Mouse (Mus musculus): Measurements from ENCODE around the gene Zfp462. TPM values are rescaled to one million over a fixed set of nuclear protein-coding genes. Genes with fewer than 3 reads are reported as not detected.

Gene Zfp462
- total RNA-seq, 2 experiments from 2014 or later, result 13.7 to 21.1 TPM

DNA sequence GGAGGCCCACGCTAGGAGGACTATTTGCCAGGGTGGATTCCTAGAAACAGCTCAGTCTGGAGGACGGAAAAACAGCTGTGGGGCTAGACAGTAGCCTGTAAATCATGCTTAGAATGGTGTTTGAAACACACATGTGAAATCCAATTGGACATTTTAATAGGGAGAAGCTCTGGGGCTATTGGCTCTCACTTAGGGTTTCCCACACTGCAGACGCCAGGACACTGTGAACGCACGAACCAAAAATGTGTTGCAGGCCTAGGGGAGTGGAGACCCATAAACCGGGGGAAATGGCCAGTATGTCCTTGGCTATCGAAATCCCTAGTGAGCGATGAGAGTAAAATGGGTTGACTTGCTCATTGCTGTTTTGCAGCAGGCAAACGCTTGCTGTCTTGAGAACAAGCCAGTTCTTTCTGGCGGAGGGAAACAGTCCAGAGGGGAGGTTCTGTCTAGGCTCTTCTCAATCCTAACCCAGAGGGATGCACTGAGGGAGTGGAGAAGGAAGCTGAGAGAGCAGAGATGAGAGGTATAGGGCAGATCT is 81.3 kb downstream of the Zfp462 start:
- peak; percentile 72 for DNase-seq
- intact Hi-C loops (cut with DNase I; ENCODE audit: low total_unique reads), result no loop called here

DNA sequence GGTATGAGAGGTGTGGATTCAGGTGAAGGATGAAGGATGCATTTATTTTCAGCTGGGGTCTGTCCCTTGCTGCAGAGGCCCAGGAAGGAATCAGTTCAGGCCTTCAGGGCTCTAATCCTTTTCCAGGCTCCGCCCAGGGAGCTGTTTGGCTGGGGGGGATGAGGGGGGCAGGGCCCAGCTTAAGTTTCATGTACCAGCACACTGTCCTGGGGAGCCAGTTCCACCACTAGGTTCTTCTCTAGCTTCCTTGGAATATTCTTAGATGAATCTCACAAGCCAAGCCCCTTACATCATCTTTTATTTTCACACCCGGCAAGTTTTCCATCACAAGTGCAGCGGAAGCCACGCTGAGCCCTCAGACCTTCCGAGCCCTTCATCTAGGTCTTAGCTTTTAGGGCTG is 85.6 kb downstream of the Zfp462 start:
- no peak for DNase-seq
- intact Hi-C loops (cut with DNase I; ENCODE audit: low total_unique reads), result no loop called here

DNA sequence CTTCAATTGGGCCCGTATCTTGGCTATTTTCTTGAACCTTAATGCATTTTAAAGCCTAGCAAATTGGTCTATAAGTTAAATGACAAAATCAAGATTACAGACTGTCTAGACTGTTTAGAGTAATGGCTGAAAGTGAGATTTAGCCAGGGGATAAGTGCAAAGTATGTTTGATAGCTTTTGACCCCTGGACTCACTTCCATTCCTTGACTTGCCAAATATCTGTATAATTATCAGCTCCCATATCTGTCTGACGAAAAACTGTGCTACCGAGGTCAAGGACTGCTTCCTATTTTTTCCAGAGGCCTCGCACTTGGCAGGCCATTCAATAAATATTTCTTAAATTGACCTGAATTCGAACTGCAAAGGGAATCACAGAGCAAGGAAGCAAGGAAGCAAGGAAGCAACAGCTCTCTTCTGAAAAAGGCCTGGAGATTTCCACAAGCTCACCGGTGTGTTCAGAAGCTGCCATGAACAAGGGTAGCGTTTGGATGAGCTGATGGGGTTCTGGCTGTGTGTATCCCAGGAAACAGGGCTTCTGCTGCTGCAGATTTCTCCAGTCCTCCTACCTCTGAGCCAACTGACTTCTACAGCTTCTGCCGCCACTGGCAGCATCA is 87.6 kb downstream of the Zfp462 start:
- no peak for DNase-seq
- intact Hi-C loops (cut with DNase I; ENCODE audit: low total_unique reads), result no loop called here

DNA sequence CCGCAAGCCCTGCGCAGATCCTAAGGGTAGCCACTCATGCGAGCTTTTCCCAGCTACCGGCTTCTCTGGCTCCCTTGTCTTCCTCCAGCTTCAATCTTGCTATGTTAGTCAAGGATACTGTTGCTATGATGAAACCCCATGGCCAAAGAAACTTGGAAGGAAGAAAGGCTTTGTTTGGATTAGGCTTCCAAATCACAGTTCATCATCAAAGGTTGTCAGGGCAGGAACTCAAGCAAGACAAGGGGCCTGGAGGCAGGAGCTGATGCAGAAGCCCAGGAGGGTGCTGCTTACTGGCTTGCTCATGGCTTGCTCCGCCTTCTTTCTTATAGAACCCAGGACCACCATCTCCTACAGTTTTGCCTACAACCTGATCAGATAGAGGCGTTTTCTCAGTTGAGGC is 88.6 kb downstream of the Zfp462 start:
- intact Hi-C loops (cut with DNase I; ENCODE audit: low total_unique reads), result no loop called here
- no peak for DNase-seq

DNA sequence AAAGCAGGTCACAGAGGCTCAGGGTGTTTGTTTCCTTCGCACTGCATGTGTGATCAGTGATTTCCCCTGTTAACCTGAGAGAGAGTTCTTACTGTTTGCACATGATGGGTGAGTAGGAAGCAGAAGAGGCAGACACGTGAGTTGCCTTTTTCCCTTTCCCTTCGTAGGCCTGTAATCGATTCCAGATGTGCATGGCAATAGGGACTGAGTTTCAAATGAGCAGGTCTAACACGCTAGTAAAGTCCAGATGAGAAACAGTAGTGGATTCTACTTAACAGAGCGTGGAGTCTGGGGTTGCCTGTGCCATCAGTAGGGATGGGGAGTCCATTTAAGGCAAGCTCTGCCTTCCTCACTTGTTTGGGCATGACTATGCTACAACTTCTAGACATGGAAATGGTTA is 93.3 kb downstream of the Zfp462 start:
- DNase-seq, result no peak
- intact Hi-C loops (cut with DNase I; ENCODE audit: low total_unique reads), result no loop called here

DNA sequence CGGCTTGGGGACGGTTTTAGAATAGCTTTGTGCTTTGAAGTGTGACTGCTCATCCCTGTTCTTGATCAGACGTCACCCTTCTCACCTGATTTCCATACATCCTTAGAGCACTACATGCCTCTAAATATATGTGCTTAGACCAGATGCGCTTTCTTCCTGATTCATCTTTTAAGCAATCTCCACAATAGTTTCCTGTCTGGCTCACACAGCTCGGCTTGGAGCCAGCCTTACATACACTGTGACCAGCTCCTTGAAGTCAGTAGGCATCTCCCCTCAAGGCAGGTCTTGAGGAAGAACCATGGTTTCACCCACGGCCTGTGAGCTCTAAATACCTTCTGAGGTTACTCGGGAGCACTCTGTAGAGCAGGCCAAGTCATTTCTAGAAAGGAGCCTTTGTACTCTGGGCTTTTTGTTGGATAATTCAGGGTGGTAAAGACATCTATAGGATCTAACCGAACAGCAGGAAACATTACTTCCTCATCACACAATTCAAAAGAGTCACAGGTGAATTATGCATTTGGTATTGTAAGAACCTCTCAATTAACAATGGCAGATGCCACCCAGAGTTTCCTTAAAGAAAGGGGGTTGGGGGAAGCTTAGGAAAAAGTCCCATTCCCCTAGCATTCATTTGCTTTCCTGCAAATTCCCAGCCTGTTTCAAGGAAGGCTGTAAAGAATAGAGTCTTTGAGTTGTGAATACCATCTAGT is 95.6 kb downstream of the Zfp462 start:
- intact Hi-C loops (cut with DNase I; ENCODE audit: low total_unique reads), result no loop called here

DNA sequence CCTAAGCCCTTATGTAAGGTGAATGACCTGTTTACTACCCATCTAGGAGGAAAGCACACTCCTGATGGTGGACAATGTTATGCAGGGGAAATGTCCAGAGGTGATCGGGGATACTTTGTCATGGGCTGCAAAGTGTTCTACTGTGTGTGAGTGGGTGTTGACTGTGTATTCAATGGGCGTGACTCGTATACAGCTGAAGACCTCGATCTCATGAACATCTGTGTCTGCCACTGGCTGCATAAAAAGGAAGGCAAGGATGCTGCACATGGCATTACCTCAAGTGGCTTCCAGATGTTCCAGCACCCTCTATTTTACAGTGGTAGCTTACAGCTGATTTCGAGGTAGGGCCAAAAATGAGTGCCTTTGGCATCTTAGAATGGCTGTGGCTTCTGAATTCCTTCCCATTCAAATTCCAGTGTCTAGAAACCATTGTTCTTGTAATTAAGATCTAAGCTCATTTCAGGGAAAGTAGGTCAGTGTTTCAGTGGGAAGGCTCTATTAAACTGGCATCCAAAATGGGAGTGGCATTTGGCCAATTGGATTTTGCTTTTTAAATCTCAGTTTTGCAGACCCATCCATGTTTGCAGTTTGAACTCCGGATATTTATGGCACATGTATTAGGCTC is 96.4 kb downstream of the Zfp462 start:
- no peak for DNase-seq
- intact Hi-C loops (cut with DNase I; ENCODE audit: low total_unique reads), result no loop called here

More for the DNA sequence above, 95.6 kb downstream of the Zfp462 start:
- DNase-seq, result no peak

DNA sequence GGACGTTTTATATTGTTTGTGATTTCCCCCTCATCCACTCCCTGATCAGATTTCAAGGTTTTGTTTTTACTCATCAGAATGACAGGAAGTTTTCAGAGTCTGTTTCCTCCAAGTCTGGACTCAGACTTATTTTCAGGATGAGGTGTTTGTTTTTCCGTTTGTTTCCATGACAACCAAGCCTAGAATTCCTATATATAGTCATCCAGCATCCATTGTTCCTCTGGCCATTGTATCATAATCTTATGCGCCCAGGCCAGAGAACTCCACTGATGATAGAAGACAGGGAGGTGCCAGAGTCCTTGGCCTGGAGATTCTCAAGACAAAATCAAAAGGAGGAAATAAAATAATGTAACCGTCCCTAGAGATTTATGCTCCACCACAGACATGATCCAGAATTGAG is 97.7 kb downstream of the Zfp462 start:
- intact Hi-C loops (cut with DNase I; ENCODE audit: low total_unique reads), result no loop called here
- DNase-seq, result no peak

DNA sequence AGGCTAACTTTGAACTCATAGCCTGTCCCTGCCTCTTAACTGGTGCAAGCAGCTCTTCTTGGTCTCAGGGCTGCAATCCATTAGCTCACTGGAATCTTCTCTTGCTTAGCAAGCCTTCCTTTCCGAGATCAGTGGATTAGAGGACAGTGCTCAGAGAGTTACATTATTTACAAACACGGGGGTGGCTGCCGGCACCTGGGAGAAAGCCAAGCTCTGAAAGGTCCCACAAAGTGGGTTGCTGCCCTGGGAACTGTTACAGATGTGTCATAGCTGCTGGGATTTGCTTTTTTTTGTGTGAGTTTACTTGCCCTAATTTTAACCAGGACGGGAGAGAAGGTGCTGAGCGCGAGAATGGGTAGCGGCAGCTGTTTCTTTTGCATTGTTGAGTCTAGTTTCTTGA is 102.4 kb downstream of the Zfp462 start:
- intact Hi-C loops (cut with DNase I; ENCODE audit: low total_unique reads), result no loop called here
- no peak for DNase-seq

DNA sequence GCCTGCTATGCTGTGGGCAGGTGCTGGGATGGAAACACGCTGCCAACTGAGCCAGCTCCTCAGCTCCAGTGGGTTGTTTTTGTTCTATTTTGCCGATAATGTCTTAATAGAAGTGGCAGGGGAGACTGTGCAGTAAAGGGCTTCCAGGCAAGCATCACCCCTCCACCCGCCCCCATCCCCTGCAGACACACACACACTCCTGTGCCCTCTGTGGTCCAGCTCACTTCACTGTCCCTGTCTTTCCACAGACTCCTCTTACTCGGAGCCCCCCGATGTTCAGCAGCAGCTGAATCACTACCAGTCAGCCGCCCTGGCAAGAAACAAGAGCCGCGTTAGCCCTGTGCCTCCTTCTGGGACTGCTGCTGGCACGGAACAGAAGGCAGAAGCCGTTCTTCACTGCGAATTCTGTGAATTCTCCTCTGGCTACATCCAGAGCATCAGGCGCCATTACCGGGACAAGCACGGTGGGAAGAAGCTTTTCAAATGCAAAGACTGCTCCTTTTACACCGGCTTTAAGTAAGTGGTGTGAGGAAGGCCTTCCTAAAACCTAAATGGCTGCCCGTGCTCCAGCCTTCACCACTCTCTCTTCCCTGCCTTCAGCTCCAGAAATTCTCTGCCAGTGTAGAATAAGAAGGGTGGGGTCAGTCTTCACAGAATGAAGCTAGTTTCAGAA is 105.2 kb downstream of the Zfp462 start:
- intact Hi-C loops (cut with DNase I; ENCODE audit: low total_unique reads), result no loop called here
- peak; percentile 12 for DNase-seq

DNA sequence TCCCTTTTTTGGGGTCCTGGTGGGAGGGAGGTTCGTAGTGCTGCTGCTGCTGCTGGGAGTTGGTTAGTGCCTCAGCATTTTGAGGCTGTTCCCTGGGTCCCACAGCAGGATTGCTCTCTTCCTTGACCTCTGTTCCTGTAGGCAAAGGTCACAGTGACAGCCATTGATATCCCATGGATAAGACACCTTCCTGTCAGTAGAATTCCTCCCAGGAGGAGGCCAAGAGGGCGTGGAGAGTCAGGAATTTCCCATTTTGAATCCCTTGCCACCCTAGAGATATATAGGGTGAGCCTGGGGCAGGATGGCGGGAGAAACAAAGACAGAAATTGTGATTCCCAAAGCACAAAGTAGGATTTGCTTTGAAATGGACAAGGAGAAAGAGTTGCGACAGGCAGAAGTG is 106.5 kb downstream of the Zfp462 start:
- intact Hi-C loops (cut with DNase I; ENCODE audit: low total_unique reads), result no loop called here
- DNase-seq, result no peak

DNA sequence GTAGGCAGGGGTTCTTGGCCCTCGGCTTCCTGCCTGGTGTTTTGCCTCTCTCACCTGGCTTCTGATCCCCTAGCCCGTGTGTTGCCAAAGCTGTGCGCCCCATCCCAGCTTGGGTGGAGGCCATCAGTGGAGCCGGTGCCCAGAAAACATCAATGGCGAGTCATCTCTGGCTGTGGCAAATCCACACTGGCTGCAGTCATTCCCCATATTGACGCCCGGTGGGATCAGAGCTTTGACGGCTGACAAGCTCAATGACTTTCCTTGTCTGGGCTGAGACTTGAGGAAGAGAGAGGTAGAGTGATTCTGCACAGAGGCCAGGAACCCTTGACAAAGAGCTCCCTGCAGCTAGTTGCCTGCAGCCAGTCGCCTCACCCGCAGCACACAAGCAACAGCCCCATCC is 107.8 kb downstream of the Zfp462 start:
- intact Hi-C loops (cut with DNase I; ENCODE audit: low total_unique reads), result no loop called here
- no peak for DNase-seq

DNA sequence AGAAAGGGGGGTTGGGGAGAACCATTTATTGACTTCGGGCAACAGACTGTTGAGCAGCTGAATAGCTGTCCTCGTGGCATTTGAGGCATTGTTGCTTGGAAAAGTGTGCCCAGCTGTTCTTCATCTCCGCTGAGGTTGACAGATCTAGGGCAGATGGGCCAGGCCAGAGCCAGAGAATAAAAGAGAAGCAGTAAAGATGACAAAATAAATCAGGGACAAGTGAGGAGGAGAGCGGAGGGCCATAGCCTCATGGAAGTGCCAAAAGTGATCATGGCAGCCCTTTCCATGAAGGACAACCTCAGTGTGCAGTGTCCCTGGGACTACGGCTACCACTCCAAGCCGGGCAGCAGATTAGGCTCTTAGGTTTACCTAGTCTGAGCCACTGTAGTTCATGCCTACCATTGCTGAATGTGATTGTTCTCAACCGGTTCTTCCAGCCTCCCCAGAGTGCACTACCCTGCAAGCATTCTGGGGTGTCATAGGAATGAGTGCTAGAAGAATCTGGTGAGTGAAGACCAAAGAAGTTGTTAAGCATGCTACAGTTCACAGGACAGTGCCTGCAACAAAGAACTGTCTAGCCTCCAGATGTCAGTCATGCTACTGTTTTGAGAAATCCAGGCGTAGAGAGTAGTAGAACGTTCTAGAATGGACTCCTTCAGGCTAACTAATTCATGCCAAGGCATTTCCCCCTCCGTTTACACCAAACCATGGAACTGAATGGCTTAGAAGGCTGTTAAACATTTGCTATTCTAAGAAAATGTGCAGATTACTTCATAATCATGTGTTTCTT is 113.0 kb downstream of the Zfp462 start:
- intact Hi-C loops (cut with DNase I; ENCODE audit: low total_unique reads), result no loop called here
- no peak for DNase-seq

DNA sequence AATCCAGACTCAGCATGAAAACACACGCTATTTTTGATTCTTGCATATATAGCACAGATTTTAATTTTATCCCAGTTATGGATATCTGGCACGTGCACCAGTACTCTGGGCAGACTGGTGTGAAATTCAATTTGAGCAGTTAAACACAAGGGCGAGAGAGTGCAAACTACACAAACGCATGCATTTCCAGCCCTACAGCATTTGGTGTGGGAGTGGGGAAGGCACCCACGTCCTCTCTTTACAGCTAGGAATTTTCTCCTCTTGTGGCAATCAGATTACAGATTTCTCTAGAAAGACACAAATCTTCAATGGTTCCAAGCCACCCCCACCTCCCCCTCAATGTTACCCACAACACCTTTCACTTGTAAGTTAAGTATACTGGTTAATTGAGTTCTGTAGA is 114.1 kb downstream of the Zfp462 start:
- intact Hi-C loops (cut with DNase I; ENCODE audit: low total_unique reads), result no loop called here

DNA sequence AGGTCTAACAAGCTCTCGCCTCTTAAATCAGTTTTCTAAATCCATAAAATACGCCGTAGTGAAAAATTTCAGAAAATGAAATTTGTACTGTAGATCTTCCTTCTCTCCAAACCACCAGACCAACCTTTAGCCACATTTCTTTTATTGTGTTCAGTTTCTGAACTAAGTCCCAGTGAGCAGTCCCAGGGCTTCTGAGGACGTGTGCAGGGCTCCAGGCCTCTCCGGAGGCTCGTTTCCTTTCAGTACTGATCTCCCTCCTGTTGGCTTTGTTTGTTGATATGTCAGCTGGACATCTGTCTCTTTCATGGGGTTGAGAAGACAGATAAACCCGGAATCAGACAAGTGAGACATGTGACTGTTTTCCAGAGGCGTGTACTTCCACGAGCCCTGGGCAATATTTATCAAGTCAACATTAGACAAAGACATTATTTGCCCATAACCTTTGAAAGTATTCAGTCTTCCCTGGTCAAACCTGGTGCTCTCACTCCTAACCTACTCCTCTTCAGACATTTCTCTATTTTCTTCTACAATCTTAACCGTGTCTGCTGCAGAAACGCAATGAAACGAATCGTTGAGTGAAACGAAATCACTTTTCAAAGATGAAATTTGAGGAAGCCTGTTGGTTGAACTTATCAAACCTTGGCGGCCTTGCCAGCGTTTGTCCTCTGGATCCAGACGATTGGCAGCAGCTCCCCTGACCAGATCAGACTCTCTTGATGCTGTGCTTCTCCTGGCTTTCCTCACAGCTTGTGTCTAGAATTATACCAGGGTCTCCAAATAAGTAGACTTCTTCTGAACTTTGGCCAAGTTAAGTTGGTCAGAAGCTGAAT is 121.7 kb downstream of the Zfp462 start:
- intact Hi-C loops (cut with DNase I; ENCODE audit: low total_unique reads), result no loop called here

More for the DNA sequence above, 114.1 kb downstream of the Zfp462 start:
- DNase-seq, result no peak

DNA sequence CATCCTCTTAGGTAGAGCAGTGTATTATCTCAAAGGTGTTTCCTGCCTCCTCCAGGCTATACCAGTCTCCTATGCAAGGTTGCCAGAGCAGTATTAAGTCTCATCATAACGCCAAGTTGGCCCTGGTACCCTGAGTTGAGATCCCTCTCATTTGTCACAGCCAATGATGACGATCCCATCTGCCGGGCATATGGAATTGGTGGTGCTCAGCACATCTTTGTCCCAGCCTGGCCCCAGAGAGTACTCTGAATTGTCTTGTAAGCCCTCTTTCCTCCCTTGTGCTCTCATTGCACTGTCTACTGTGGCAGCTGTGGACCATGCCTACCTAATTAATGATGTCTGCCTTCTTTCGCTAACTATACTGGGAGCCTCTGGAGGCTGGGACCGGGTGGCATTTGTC is 126.7 kb downstream of the Zfp462 start:
- no peak for DNase-seq
- intact Hi-C loops (cut with DNase I; ENCODE audit: low total_unique reads), result no loop called here

More for the DNA sequence above, 121.7 kb downstream of the Zfp462 start:
- DNase-seq, result no peak

DNA sequence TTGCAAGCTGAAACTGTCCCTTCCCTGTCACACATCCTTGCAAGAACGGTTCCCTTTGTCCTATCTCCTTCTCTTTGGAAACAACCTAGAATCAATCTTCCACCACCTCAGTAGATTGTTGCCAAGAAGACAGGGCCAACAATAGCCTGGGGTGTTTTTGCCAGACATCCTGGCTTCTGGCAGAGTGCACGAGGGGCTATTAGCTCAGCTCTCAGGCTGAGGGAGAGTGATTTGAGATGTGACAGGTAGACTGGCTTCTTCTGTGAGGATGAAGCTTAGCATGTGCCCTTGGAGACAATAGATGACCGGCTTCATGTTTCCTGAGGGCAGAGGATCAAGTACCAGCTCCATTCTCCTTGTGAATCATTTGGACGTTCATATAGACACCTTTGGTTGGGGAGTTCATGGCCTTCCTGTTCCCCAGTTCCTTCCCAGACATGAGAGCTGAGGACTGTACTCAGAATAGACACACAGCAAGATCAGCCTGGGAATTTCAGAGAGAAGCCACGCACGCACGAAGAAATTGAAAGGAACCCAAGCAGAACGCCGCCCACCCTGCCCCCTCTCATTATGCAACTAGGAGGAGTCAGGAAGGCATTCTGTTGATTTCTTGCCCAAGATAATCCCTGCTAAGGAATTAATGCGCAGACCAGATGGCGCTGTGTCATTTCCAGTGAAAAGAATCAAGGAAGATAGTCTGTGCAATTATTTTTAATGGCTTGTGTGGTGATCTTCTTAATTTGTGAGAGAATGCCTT is 132.5 kb downstream of the Zfp462 start:
- intact Hi-C loops (cut with DNase I; ENCODE audit: low total_unique reads), result no loop called here
- DNase-seq, result peak; percentile 19
